Mouse (Mus musculus) left cerebral cortex, postnatal 25 days (tissue): Measurements from ENCODE around the gene Tescl. TPM values are rescaled to one million over a fixed set of nuclear protein-coding genes. Genes with fewer than 3 reads are reported as not detected.

Experiments
- microRNA-seq, 2 experiments: library from miRNA; unstranded; fragments of <30 nt; microRNA quantifications; one replicate each; pipeline ENCODE4 v1.2.0; 2022
- total RNA-seq, 2 experiments: library from RNA; stranded (reverse); gene quantifications; 2 replicates each; pipeline ENCODE4 v1.2.3; 2021

The Tescl gene
- total RNA-seq, 2 experiments from 2014 or later: not detected

Small RNA genes lying within 50 kb of the gene (microRNA-seq; reads per million reads assigned to microRNA genes)
- 0 reads per million in 2 experiments for gene Gm27592

Other genes starting within 250 kb of the Tescl start
- 10 to 100 TPM in 1 of 2 experiments, 1 to 10 TPM in 1; 8.4 to 10.2 TPM for gene Zfp112, start 221.6 kb downstream of the Tescl start, total RNA-seq
- gene Zfp235, start 199.8 kb downstream of the Tescl start, total RNA-seq: 10 to 100 TPM; 20.2 to 20.4 TPM
- gene Zfp114, start 158.9 kb downstream of the Tescl start, total RNA-seq: 1 to 10 TPM; 2.5 to 2.9 TPM
- gene Zfp111, start 122.5 kb downstream of the Tescl start, total RNA-seq: 10 to 100 TPM in 1 of 2 experiments, 1 to 10 TPM in 1; 8.9 to 12.6 TPM
- gene Zfp109, start 96.4 kb downstream of the Tescl start, total RNA-seq: 10 to 100 TPM in 1 of 2 experiments, 1 to 10 TPM in 1; 7.9 to 10.5 TPM
- 1 to 10 TPM; 8.4 to 8.8 TPM for gene Zfp108, start 79.1 kb downstream of the Tescl start, total RNA-seq
- gene Zfp93, start 63.5 kb downstream of the Tescl start, total RNA-seq: 10 to 100 TPM; 11.0 to 11.5 TPM
- 10 to 100 TPM; 19.3 to 20.8 TPM for gene Zfp61, start 32.7 kb downstream of the Tescl start, total RNA-seq
- gene Zfp94, start 17.3 kb downstream of the Tescl start, total RNA-seq: 10 to 100 TPM; 13.2 to 16.9 TPM
- gene Lypd5, start 15.3 kb upstream of the Tescl start, total RNA-seq: not detected
- under 1 TPM in 1 of 2 experiments, not detected in 1; 0.50 TPM for gene Kcnn4, start 36.3 kb upstream of the Tescl start, total RNA-seq
- 10 to 100 TPM; 38.1 to 40.2 TPM for gene Smg9, start 65.7 kb upstream of the Tescl start, total RNA-seq
- gene Irgc1, start 118.4 kb upstream of the Tescl start, total RNA-seq: under 1 TPM; 0.34 to 0.57 TPM
- under 1 TPM; 0.71 to 0.73 TPM for gene Plaur, start 128.5 kb upstream of the Tescl start, total RNA-seq
- gene Cadm4, start 148.1 kb upstream of the Tescl start, total RNA-seq: 100 to 1,000 TPM; 243 to 246 TPM
- gene Zfp428, start 173.1 kb upstream of the Tescl start, total RNA-seq: 10 to 100 TPM; 45.7 to 52.6 TPM
- not detected for gene AC161166.1, start 178.5 kb upstream of the Tescl start, total RNA-seq
- 10 to 100 TPM; 87.8 to 88.6 TPM for gene Irgq, start 196.8 kb upstream of the Tescl start, total RNA-seq
- gene Pinlyp, start 212.2 kb upstream of the Tescl start, total RNA-seq: not detected
- 10 to 100 TPM; 34.6 to 37.6 TPM for gene Xrcc1, start 212.4 kb upstream of the Tescl start, total RNA-seq